Mouse (Mus musculus) limb, embryonic 11.5 days (tissue): ENCODE data around the gene Tnfrsf1b. TPM values are rescaled to one million over a fixed set of nuclear protein-coding genes. Genes with fewer than 3 reads are reported as not detected.
A peak's percentile ranks its signal among the peaks of the same experiment; 100 is the strongest.

Experiments used
- ATAC-seq: fragments of 200-750 bp; cut with Nextera tagmentation; 2 replicates; pipeline ENCODE4 v1.8.0; 2017; ENCODE audit warnings: low read depth; ENCODE audit not compliant: insufficient number of reproducible peaks, low FRiP score, low TSS enrichment
- DNase-seq: peaks from one replicate; pipeline ENCODE4 v3.0.0-alpha.2; 2015; ENCODE audit warnings: low spot score
- H3K27ac ChIP-seq: fragments of 300-500 bp; sonication (generic); replicated peaks from 2 replicates; pipeline ENCODE4 v1.5.1; 2014; ENCODE audit warnings: low read depth, mild to moderate bottlenecking, low read length
- H3K27me3 ChIP-seq: fragments of 300-500 bp; sonication (generic); 2 replicates; pipeline ENCODE4 v1.6.1; 2014; ENCODE audit warnings: mild to moderate bottlenecking, low read length, mixed read lengths; ENCODE audit not compliant: control insufficient read depth, insufficient read depth
- H3K36me3 ChIP-seq: fragments of 300-500 bp; sonication (generic); 2 replicates; pipeline ENCODE4 v1.6.1; 2014; ENCODE audit warnings: mild to moderate bottlenecking, low read length, moderate library complexity, mixed read lengths; ENCODE audit not compliant: control insufficient read depth, insufficient read depth
- H3K4me1 ChIP-seq: fragments of 300-500 bp; sonication (generic); 2 replicates; pipeline ENCODE4 v1.6.1; 2014; ENCODE audit warnings: low read length, mixed read lengths; ENCODE audit not compliant: control insufficient read depth, insufficient read depth
- H3K4me2 ChIP-seq: fragments of 300-500 bp; sonication (generic); 2 replicates; pipeline ENCODE4 v1.6.1; 2014; ENCODE audit warnings: low read depth, mild to moderate bottlenecking, moderate library complexity; ENCODE audit not compliant: severe bottlenecking
- H3K4me3 ChIP-seq: fragments of 300-500 bp; sonication (generic); 2 replicates; pipeline ENCODE4 v1.5.1; 2014; ENCODE audit warnings: low read depth, low read length
- H3K9ac ChIP-seq: fragments of 300-500 bp; sonication (generic); 2 replicates; pipeline ENCODE4 v1.6.1; 2014; ENCODE audit warnings: mild to moderate bottlenecking, low read length
- H3K9me3 ChIP-seq: fragments of 300-500 bp; sonication (generic); 2 replicates; pipeline ENCODE4 v1.6.1; 2016; ENCODE audit warnings: low read length; ENCODE audit not compliant: control insufficient read depth
- WGBS: fragments of 180-500 bp; shearing (Covaris S2); extraction: QIAGEN DNeasy Blood & Tissue Kit; methylation state at CpG from one replicate; pipeline ENCODE4 v1.1.7; 2014; 5-methylcytosine and 5-hydroxymethylcytosine counted together
- polyA plus RNA-seq: library from polyadenylated mRNA; unstranded; fragments of >200 nt; fragmentation: Nextera tagmentation; extraction: Ambion mirVana; gene quantifications from 2 replicates; pipeline ENCODE4 v1.2.1, GENCODE M21; 2014

Gene Tnfrsf1b
- polyA plus RNA-seq, 1 experiment from 2014 or later: 2.2 TPM

DNA sequence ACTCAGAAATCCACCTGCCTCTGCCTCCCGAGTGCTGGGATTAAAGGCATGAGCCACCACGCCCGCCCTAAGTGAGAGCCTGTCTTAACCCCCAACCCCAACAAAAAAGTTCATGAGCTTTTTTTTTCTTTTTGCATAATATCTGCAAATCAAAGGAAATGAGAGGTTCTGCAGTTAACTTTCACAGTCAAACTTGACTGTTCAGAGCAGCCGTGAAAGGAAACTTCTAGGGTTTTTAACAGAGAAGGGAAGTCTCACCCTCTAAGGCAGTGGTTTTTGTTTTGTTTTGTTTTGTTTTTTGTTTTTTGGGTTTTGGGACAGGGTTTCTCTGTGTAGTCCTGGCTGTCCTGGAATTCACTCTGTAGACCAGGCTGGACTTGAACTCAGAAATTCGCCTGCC, 36.1 kb downstream of the Tnfrsf1b start:
- H3K4me3 ChIP-seq: no peak overlapping the region
- H3K4me2 ChIP-seq: no peak overlapping the region
- H3K9ac ChIP-seq: no peak overlapping the region
- no peak for ATAC-seq
- 93% methylated on average over 5 of the region's 5 CpGs for WGBS
- H3K27ac ChIP-seq: no peak overlapping the region
- H3K36me3 ChIP-seq: no peaks in the 10 kb centered on the region
- peaks cover 2% of the 10 kb centered on the region; the same call in 1 of the 2 replicates for H3K4me1 ChIP-seq
- H3K27me3 ChIP-seq: no peaks in the 10 kb centered on the region
- H3K9me3 ChIP-seq: no peaks in the 10 kb centered on the region
- no peak for DNase-seq

DNA sequence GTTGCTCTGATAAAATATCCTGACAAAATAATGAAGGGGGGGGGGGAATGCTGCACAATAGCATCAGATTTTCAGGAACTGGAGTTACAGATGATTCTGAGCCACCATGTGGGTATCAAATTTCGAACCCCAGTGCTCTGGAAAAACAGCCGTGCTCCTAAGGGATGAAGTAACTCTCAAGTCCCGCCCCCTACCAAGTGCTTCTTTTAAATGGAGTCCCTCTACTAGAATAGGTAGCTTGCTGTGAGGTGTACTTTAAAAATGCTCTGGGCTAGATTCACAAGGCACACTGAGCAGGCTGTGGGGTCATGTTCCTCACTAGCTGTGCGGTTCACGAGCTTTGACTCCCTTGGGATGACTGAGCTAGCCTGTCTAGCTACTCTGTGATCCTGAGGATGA, 37.0 kb downstream of the Tnfrsf1b start:
- Histone ChIP-seq H3K27me3 (no peaks in the 10 kb centered on the region), H3K4me2 (no peak overlapping the region), H3K27ac (no peak overlapping the region), H3K9me3 (no peaks in the 10 kb centered on the region), H3K4me3 (no peak overlapping the region), H3K4me1 (peaks cover 2% of the 10 kb centered on the region; the same call in 1 of the 2 replicates), H3K36me3 (no peaks in the 10 kb centered on the region), H3K9ac (no peak overlapping the region)
- DNase-seq (no peak), ATAC-seq (peak; percentile 41; the same call in 1 of the 2 replicates)
- 47% methylated on average over 5 of the region's 5 CpGs for WGBS

DNA sequence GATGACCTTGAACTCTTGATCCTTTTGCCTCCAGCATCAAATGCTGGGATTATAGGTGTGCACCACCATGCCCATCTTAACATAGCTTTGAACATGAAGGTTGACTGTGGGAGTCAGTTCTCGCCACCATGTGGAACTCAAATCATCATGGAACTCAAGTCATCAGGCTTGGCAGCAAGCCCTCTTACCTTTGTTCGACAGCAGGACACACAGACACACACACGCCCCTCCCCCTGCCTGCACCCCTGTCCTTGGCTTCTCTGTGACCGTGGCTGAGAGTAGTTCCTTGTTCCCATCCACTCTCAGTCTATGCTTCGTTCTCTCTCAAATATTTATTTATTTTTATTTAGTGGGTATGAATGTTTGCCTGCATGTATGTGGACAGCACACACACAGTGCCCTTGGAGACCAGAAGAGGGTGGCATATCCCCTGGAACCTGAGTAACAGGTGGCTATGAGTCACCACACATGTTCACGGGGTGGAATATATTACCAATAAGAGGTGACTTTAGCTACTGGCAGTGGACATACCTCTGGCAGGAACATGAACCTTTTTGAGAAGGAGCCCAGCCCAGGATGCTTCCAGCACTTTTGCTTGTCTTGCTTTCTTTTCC, 37.5 kb downstream of the Tnfrsf1b start:
- no peaks in the 10 kb centered on the region for H3K36me3 ChIP-seq
- H3K4me2 ChIP-seq: no peak overlapping the region
- H3K4me3 ChIP-seq: no peak overlapping the region
- H3K9me3 ChIP-seq: no peaks in the 10 kb centered on the region
- H3K4me1 ChIP-seq: peaks cover 2% of the 10 kb centered on the region; the same call in 1 of the 2 replicates
- WGBS: 80% methylated on average over 6 of the region's 6 CpGs
- no peak overlapping the region for H3K9ac ChIP-seq
- ATAC-seq (0 out of 2 replicates have a peak, but pooled peaks have one; percentile 14), DNase-seq (no peak)
- H3K27me3 ChIP-seq: no peaks in the 10 kb centered on the region
- H3K27ac ChIP-seq: no peak overlapping the region

DNA sequence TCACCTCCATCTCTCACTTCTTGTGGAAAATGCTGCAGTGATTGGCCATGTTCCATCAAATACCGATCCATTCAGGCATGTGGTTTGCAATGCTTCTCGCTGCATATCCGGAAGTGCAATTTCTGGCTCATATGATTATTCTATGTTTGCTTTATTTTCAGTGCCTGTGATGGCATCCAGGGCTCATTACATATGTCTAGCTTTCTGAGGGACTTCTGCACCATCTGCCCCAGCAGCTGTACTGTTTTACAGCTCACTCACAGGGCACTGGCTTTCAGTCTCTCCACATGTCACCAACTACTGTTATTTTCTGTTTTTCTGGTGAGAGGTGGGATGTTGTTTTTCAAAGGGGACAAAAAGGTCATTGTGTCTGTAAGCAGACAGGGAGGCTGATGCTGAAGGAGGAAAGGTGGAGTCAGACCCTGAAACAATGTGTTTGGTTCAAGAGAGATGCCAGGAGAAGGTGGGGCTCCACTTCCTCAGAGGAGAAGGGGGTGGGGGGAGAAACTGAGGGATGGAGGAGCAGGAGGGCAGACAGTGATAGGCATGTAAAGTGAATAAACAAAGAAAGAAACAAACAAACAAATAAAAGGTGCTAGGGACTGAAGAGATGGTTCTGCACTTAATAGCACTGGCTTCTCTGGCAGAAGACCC, 38.8 kb downstream of the Tnfrsf1b start:
- Histone ChIP-seq H3K36me3 (no peaks in the 10 kb centered on the region), H3K27ac (no peak overlapping the region), H3K9ac (no peak overlapping the region), H3K4me1 (peaks cover 2% of the 10 kb centered on the region; the same call in 1 of the 2 replicates), H3K4me3 (no peak overlapping the region), H3K27me3 (no peaks in the 10 kb centered on the region), H3K4me2 (no peak overlapping the region), H3K9me3 (no peaks in the 10 kb centered on the region)
- no peak for ATAC-seq
- 93% methylated on average over 3 of the region's 3 CpGs for WGBS
- DNase-seq: no peak

DNA sequence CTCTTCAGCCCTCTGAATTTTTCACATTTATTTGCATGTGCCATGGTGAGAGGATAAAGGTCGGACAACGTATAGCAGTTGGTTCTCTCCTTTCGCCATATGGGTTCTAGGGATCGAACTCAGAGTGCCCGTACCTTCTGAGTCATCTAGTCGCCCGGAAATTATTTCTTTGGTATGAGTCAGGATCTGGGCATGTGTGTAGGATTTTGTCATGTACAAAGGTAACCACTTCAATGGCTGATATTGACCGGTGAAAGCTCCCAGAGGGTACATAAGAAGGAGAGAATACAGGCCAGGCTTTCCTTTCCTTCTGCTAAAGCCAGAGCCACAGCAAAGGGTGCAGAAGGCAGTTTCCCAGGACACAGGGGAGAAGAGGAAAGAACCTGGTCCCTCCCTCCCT, 41.9 kb downstream of the Tnfrsf1b start:
- Histone ChIP-seq H3K4me1 (peaks cover 2% of the 10 kb centered on the region; the same call in 1 of the 2 replicates), H3K27me3 (no peaks in the 10 kb centered on the region), H3K27ac (no peak overlapping the region), H3K36me3 (no peaks in the 10 kb centered on the region), H3K4me2 (no peak overlapping the region), H3K9ac (no peak overlapping the region), H3K9me3 (no peaks in the 10 kb centered on the region), H3K4me3 (no peak overlapping the region)
- no peak for ATAC-seq
- 85% methylated on average over 8 of the region's 8 CpGs for WGBS
- no peak for DNase-seq

DNA sequence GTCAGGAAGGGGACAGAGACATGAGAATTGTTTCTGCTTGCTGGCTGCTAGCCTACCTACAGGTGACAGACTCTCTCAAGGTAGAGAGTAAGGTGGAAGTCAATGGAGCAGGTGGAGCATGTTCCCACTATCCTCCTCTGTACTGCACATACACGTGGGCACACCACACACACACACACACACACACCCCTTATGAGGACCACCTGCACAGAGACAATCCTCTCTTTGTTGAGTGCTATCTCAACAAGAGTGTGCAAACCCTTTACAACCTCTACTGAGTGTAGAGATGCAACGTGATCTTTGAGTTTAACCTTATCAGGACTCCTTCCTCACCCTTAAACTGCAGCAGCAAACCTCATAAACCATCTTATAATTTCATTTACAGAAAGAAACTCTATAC, 43.4 kb downstream of the Tnfrsf1b start:
- no peaks in the 10 kb centered on the region for H3K27me3 ChIP-seq
- no peak overlapping the region for H3K27ac ChIP-seq
- 64% methylated on average over 2 of the region's 2 CpGs for WGBS
- ATAC-seq (no peak), DNase-seq (no peak)
- no peaks in the 10 kb centered on the region for H3K4me1 ChIP-seq
- H3K4me3 ChIP-seq: no peak overlapping the region
- H3K4me2 ChIP-seq: no peak overlapping the region
- H3K9ac ChIP-seq: no peak overlapping the region
- H3K36me3 ChIP-seq: no peaks in the 10 kb centered on the region
- no peaks in the 10 kb centered on the region for H3K9me3 ChIP-seq

DNA sequence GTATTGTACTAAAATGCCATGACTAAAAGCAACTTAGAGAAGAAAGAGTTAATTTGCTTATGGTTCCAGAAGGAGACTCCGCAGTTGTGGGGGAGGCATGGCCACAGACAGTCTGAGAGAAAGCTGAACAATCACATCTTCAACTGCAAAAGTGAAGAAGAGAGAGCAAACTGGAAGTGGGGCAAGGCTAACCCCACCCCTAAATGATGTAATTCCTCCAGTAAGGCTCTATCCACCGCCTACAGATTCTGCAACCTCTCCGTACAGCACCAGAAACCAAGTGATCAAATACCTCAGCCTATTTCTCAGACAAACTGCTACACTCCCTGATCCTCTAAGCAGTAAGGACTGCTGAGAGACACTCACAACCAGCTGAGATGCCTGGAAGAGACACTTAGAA, 45.2 kb downstream of the Tnfrsf1b start:
- DNase-seq: no peak
- H3K27me3 ChIP-seq: no peaks in the 10 kb centered on the region
- no peaks in the 10 kb centered on the region for H3K36me3 ChIP-seq
- no peak for ATAC-seq
- H3K4me3 ChIP-seq: no peak overlapping the region
- H3K4me2 ChIP-seq: no peak overlapping the region
- no peak overlapping the region for H3K27ac ChIP-seq
- 88% methylated on average over 3 of the region's 3 CpGs for WGBS
- no peaks in the 10 kb centered on the region for H3K4me1 ChIP-seq
- H3K9ac ChIP-seq: no peak overlapping the region
- no peaks in the 10 kb centered on the region for H3K9me3 ChIP-seq

DNA sequence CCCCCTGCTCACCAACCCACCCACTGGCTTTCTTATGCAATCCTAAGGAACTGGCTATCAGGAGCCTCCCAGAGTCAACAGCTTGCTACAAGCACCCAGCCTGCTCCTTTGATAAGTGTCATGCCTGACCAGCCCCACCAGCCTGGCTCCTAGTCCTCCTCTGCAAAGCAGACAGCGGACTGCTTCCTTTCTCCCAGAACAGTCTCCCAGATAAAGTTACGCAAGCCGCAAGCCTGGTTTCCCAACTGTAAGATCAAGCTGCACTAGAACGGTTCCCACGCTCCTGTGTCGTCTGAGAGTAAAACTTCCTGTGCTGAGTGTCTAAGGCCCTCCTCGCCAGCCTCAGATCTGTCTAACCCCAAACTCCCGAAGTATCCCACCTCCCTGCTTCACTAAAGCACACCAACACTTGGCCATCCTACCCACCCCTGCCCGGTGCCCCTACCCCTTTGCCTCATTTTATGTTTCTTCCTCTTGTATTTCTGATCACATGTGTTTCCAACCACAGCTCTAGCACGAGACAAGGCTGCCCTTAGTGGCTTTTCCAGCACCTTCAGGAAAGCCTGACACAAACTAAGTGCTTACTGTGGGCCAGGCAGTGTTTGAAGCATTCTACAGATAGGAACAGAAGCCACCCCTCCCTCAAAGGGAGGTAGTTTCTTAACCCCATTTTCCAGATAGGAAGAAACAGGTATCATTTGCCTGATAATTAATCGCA, 46.5 kb downstream of the Tnfrsf1b start:
- Histone ChIP-seq H3K4me2 (no peak overlapping the region), H3K9me3 (no peaks in the 10 kb centered on the region), H3K27ac (no peak overlapping the region), H3K4me1 (no peaks in the 10 kb centered on the region), H3K9ac (no peak overlapping the region), H3K36me3 (no peaks in the 10 kb centered on the region), H3K4me3 (no peak overlapping the region), H3K27me3 (no peaks in the 10 kb centered on the region)
- 43% methylated on average over 11 of the region's 11 CpGs for WGBS
- DNase-seq: no peak
- no peak for ATAC-seq
